Mouse (Mus musculus) liver, postnatal 0 days (tissue): Measurements from ENCODE around the gene Dapk3.

Experiments
- CTCF ChIP-seq: sonication (generic); IDR thresholded peaks from 2 replicates; pipeline ENCODE4 v1.5.1; 2016; ENCODE audit warnings: antibody characterized with exemption, low read depth
- EP300 ChIP-seq: IDR thresholded peaks from 2 replicates; pipeline ENCODE4 v1.6.1; 2016; ENCODE audit warnings: antibody characterized with exemption, low read depth, mild to moderate bottlenecking

DNA sequence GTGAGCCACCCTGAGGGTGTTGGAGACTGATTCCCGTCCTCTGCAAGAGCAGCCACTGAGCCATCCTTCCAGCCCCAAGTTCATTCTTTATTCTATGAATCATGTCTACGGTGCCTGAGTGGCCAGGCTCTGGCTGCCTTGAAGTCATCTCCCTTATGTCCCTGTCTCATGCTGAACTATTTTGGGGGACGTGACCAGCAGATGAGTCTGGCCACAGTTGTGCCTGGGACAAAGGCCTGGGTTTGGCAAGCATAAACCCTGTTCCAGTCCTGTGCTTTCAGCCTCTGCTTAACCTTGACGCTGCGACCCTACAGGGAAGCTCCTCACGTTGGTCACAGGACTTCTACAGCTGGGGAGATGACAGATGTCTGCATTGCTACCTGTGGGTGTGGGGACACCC, 14.5 kb downstream of the Dapk3 start:
- TF ChIP-seq CTCF (no peak), EP300 (no peak)
